Mouse (Mus musculus) olfactory bulb, adult 2 months (tissue): ENCODE results near the gene Tead2. TPM values are rescaled to one million over a fixed set of nuclear protein-coding genes. Genes with fewer than 3 reads are reported as not detected.
A peak's percentile ranks its signal among the peaks of the same experiment; 100 is the strongest.
"Not testable (repeated sequence)": the region's sequence is repeated elsewhere in the genome, so short reads cannot be mapped to it uniquely, and the experiment has no call there.

Experiments used
- H3K27ac ChIP-seq: fragments of 200-500 bp; 2 replicates; pipeline ENCODE4 v1.5.1; 2012; ENCODE audit warnings: low read depth, low read length; ENCODE audit not compliant: insufficient read depth
- H3K4me1 ChIP-seq: fragments of 200-500 bp; 2 replicates; pipeline ENCODE4 v1.6.1; 2012; ENCODE audit warnings: low read length; ENCODE audit not compliant: control insufficient read depth, insufficient read depth
- H3K4me3 ChIP-seq: fragments of 200-500 bp; 2 replicates; pipeline ENCODE4 v1.5.1; 2012; ENCODE audit warnings: mild to moderate bottlenecking, low read depth, low read length, moderate library complexity; ENCODE audit not compliant: insufficient read depth
- CTCF ChIP-seq: fragments of 200-500 bp; IDR thresholded peaks from 2 replicates; pipeline ENCODE4 v1.5.1; 2012; ENCODE audit warnings: low read depth, mild to moderate bottlenecking, low read length, moderate library complexity; ENCODE audit not compliant: insufficient read depth
- POLR2A ChIP-seq: fragments of 200-500 bp; IDR thresholded peaks from 2 replicates; pipeline ENCODE4 v1.6.1; 2012; ENCODE audit warnings: mild to moderate bottlenecking, low read depth, low read length, moderate library complexity; ENCODE audit not compliant: insufficient read depth
- WGBS: fragments of 180-500 bp; shearing (Covaris S2); methylation state at CpG from one replicate; pipeline ENCODE4 v1.1.7; 2018; 5-methylcytosine and 5-hydroxymethylcytosine counted together
- polyA plus RNA-seq: library from polyadenylated mRNA; stranded (reverse); fragments of >200 nt; gene quantifications from 2 replicates; pipeline ENCODE4 v1.2.4, GENCODE M21; 2012; ENCODE audit warnings: low replicate concordance; ENCODE audit not compliant: missing spikeins, insufficient read depth, insufficient read length

Gene Tead2
- not detected in 2 replicates for polyA plus RNA-seq

DNA sequence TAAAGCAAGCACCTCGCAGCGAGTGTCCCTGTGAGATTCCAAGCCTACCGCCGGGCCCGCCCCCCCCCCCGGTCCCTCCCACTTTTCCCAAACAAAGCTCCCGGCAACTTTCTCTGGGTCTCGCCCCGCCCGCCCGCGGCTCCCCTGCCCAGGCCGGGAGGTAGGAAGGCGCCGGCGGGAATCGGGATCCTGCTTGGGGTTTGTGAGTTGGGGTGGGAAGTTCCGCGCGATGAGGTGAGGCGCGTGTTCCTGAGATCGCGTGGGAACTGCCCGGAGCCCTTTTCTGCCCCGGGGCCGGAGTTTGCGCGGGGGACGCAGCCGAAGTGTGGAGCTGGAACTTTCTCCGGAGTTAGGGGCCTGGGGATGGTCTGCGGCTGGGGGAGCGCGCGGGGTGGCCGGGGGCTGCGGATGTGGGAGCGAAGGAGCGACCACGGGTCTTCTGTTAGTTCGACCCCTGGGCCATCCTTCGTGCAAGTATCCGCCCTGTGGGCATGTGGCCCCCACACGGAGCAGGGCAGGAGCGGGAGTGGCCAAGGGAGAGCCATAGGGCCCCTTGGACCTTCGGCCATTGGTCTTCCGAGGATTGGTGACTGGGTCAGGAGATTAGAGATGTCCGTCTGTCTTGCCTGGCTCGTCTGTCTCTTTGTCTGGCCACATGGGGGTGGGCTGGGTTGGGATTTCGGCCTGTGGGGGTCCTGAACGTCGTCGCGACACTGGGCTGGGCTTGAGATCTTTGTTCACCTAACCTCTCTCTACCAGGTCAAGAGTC, at the start of gene Tead2:
Gene Tead2 (plus strand): TSS at position 81 of the 769 bp plus-strand sequence.
- no peak for TF ChIP-seq CTCF
- TF ChIP-seq POLR2A: no peak
- peaks cover 13% of the 10 kb centered on the region for H3K4me1 ChIP-seq
- WGBS: 2% methylated on average over 55 of the region's 55 CpGs
- peak within 1 kb of the TSS; percentile 35 for H3K4me3 ChIP-seq
- H3K27ac ChIP-seq: no peak within 1 kb of the TSS

DNA sequence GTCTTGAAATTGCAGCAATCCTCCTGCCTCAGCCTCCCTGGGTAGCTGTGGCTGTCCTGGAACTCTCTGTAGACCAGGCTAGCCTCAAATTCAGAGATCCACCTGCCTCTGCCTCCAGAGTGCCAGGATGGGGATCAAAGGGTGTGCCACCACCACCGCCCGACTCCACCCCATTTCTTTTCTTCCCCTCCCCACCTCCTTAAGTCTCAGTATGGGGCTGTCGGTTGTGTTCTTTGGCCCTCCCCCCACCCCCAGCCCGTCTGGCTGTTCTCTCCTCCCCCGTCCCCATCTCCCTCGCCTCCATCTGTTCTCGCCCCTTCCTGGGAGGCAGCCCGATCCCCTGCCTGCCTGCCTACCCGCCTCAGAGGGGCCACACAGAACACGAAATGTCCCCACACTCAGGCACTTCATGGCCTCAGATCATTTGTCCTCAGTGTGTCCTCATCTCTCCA, 48.6 kb upstream of the Tead2 start:
- Histone ChIP-seq H3K4me1 (peaks cover 11% of the 10 kb centered on the region), H3K27ac (no peak overlapping the region), H3K4me3 (no peak overlapping the region)
- 24% methylated on average over 9 of the region's 10 CpGs for WGBS
- TF ChIP-seq CTCF: no peak
- TF ChIP-seq POLR2A: no peak

DNA sequence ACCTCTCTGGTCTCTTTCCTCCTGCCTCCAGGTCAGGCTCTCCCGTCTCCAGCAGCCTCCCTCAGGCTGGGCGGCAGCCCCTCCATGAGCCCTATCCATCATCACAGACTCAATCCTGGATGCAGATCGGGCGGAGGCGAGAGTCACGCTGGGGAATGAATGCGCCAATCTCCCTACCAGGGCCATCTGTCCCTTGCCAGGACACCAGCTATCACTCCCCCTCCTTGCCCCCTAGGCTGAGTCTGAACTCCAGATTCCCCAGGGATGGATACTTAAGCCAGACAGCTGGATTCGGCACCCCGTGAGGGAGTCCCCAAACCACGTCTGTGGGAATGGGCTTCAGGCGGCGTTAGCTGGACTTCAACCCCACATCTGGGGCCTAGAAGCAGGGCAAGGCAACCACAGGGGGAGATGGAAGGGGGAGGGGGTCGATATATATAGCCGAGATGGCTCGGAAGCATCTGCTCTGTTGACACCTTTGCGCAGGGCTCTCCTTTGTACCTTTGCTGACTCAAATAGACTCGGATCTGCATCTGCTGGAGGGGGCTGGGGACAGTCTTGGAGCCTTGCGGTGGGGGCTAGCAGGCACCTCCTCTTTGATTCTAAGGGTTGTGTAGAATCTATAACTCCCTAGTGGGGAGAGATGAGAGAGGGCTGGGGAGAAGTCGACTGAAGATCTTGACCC, 47.6 kb upstream of the Tead2 start:
- Histone ChIP-seq H3K4me3 (no peak overlapping the region), H3K27ac (no peak overlapping the region), H3K4me1 (peaks cover 5% of the 10 kb centered on the region; the same call in 1 of the 2 replicates)
- TF ChIP-seq POLR2A (no peak), CTCF (no peak)
- WGBS: 7% methylated on average over 19 of the region's 19 CpGs

DNA sequence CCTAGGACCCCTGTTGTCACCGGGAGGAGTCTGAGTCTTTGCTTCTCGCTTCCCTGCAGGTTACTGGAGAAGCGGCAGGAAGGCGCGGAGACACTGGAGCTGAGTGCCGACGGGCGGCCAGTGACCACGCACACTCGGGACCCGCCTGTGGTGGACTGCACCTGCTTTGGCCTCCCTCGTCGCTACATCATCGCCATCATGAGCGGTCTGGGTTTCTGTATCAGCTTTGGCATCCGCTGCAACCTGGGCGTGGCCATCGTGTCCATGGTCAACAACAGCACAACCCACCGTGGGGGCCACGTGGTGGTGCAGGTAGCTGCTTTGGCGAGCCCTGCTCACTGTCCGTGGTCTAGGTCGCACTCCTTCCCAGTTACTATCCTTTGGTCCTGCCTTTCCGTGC, 46.9 kb upstream of the Tead2 start:
- TF ChIP-seq POLR2A: no peak
- TF ChIP-seq CTCF: no peak
- Histone ChIP-seq H3K4me3 (no peak overlapping the region), H3K4me1 (peaks cover 5% of the 10 kb centered on the region; the same call in 1 of the 2 replicates), H3K27ac (no peak overlapping the region)
- 8% methylated on average over 24 of the region's 24 CpGs for WGBS

DNA sequence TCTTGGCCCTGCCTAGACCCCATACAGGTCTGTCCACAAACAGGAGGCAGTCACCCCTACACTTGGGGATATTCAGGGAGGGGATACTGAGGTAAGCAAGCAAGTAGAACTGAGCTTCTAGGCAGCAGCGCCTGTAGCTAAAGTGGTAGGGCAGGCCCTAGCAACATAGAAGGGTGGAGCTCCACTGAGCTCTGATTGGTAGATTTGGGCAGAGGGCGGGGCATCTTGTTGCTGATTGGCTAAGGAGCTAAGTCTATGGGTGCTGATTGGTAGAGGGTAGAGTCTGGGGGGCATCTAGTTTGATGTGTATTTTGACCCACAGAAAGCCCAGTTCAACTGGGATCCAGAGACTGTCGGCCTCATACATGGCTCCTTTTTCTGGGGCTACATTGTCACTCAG, 46.1 kb upstream of the Tead2 start:
- Histone ChIP-seq H3K27ac (no peak overlapping the region), H3K4me1 (peaks cover 5% of the 10 kb centered on the region; the same call in 1 of the 2 replicates), H3K4me3 (no peak overlapping the region)
- 88% methylated on average over 3 of the region's 3 CpGs for WGBS
- TF ChIP-seq CTCF (no peak), POLR2A (no peak)

DNA sequence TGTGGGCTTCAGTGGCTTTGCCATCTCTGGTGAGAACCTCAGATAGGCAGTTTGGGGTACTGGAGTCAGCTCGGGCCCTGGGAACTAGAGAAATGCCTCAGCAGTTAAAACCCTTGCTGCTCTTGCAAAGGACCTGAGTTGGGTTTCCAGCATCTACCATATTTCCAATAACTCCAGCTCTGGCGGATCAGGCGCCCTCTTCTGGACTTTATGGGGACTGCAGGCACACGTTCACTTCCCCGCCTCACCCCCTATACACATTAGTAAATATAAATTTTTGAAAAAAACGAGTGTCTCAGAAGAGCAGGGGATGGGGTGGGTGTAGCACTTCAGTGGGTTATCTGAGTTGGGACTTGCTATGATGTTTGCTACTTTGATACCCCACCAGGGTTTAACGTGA, 42.6 kb upstream of the Tead2 start:
- WGBS: 60% methylated on average over 7 of the region's 7 CpGs
- Histone ChIP-seq H3K4me1 (peaks cover 11% of the 10 kb centered on the region), H3K4me3 (no peak overlapping the region), H3K27ac (no peak overlapping the region)
- TF ChIP-seq POLR2A (no peak), CTCF (no peak)

DNA sequence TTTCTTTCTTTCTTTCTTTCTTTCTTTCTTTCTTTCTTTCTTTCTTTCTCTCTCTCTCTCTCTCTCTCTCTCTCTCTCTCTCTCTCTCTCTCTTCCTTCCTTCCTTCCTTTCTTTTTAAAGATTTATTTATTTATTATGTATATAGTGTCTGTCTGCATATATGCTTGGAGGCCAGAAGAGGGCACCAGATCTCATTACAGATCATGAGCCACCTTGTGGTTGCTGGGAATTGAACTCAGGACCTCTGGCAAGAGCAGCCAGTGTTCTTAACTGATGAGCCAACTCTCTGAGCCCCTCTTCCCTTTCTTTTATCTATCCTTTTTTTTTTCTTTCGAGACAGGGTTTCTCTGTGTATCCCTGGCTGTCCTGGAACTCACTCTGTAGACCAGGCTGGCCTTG, 41.8 kb upstream of the Tead2 start:
- 66% methylated on average over 1 of the region's 1 CpGs for WGBS
- H3K4me3 ChIP-seq, H3K27ac ChIP-seq, H3K4me1 ChIP-seq: not testable (repeated sequence)

DNA sequence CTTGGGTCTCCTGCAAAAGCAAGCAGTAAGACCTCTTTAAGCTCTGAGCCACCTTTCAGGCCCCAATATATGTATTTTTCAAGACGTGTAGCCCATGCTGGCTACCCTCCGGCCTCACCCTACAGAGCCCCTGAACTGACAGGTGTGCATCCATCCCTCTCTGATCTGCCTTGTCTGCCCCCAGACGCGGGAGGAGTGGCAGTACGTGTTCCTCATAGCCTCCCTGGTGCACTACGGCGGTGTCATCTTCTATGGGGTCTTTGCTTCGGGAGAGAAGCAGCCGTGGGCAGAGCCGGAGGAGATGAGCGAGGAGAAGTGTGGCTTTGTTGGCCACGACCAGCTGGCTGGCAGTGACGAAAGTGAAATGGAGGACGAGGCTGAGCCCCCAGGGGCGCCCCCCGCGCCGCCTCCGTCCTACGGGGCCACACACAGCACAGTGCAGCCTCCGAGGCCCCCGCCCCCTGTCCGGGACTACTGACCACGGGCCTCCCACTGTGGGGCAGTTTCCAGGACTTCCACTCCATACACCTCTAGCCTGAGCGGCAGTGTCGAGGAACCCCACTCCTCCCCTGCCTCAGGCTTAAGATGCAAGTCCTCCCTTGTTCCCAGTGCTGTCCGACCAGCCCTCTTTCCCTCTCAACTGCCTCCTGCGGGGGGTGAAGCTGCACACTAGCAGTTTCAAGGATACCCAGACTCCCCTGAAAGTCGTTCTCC, 40.8 kb upstream of the Tead2 start:
- WGBS: 6% methylated on average over 29 of the region's 29 CpGs
- TF ChIP-seq CTCF (no peak), POLR2A (no peak)
- Histone ChIP-seq H3K4me3 (no peak overlapping the region), H3K4me1 (peaks cover 6% of the 10 kb centered on the region), H3K27ac (no peak overlapping the region)

DNA sequence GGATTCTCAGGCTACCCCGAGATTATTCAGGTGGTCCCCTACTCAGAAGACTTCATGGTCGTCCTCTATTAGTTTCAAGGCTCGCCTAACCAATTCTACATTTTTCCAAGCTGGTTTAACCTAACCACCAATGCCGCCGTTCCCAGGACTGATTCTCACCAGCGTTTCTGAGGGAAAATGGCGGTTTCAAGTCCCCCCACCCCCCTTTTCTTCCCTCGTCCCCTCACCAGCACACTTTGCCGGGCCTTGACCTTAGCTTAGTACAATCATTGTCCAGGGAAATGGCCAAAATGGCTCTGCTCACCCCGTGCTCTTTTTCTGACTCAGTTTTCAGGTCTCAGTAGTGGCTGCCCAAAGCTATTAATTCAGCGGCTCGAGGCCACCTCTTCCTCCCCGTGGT, 40.2 kb upstream of the Tead2 start:
- H3K4me1 ChIP-seq: peaks cover 6% of the 10 kb centered on the region
- TF ChIP-seq CTCF (no peak), POLR2A (no peak)
- H3K4me3 ChIP-seq: no peak overlapping the region
- WGBS: 4% methylated on average over 13 of the region's 13 CpGs
- no peak overlapping the region for H3K27ac ChIP-seq
